Mouse (Mus musculus) liver, embryonic 14 days (tissue): ENCODE measurements around the gene Clec4b1. TPM values are rescaled to one million over a fixed set of nuclear protein-coding genes. Genes with fewer than 3 reads are reported as not detected.

Experiments used
- polyA plus RNA-seq: library from polyadenylated mRNA; depleted of rRNA; stranded (reverse); fragments of >200 nt; gene quantifications from 2 replicates; pipeline ENCODE4 v1.2.3, GENCODE M21; 2012; rRNA removed

The Clec4b1 gene
- 0.07 TPM in 1 of 2 replicates, not detected in the other for polyA plus RNA-seq

DNA sequence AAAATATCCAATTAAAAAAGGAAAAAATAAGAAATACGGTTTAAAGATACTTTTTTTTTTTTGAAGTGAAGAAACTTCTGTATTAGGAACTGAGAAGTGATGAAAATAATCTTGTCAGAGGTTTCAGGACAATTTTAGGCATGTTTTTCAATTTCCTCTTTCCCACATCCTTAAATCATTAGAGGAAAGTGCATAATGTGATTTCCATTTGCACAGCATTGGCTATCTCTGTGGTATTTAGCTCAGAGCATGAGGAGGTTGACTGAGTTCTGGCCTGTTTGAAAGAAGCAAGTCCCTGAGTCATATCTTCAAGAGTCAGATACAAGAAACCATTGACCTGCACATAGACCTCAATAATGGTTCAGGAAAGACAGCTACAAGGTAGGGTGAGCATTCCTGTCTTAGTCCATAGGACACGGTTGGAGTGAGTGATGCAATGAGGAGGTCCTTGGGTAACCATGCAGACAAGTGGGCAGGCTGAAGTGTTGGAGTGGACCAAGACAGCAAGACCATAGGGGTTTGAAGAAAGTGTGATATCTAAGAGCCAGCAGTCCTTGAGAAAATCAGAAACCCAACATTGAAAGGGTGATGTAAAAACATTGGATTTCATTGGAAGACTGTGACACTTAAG is at the start of gene Clec4b1:
Clec4b1 (plus strand) TSS at position 221 of the 631 bp plus-strand sequence.

DNA sequence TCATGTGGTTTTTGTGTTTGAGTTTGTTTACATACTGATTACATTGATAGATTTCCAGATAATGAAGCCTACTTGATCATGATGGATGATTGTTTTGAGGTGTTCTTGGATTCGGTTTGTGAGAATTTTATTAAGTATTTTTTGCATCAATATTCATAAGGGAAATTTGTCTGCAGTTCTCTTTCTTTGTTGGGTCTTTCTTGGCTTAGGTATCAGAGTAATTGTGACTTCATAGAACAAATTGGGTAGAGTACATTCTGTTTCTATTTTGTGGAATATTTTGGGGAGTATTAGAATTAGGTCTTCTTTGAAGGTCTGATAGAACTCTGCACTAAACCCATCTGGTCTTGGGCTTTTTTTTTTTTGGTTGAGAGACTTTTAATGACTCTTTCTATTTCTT is 56.4 kb downstream of the Clec4b1 start, which contains the start of gene Clec4a2:
Clec4a2 (plus strand) TSS at position 301 of the 400 bp plus-strand sequence.

Other genes with a start within 250 kb of the Clec4b1 start
- 8.7 and 10.6 TPM in 2 replicates for gene Slc2a3, start 248.3 kb upstream of the Clec4b1 start, polyA plus RNA-seq
- gene Foxj2, start 230.0 kb upstream of the Clec4b1 start, polyA plus RNA-seq, result 1.1 and 1.6 TPM in 2 replicates
- 0.50 and 0.66 TPM in 2 replicates for gene C3ar1, start 193.8 kb upstream of the Clec4b1 start, polyA plus RNA-seq
- 12.9 and 16.1 TPM in 2 replicates for gene Necap1, start 175.5 kb upstream of the Clec4b1 start, polyA plus RNA-seq
- 1.8 and 3.7 TPM in 2 replicates for gene Clec4a1, start 128.1 kb upstream of the Clec4b1 start, polyA plus RNA-seq
- gene Clec4a3, start 97.4 kb upstream of the Clec4b1 start, polyA plus RNA-seq, result 0.79 and 1.5 TPM in 2 replicates
- gene Clec4a4, start 59.6 kb upstream of the Clec4b1 start, polyA plus RNA-seq, result not detected in 2 replicates
- 2.6 and 4.5 TPM in 2 replicates for gene Clec4a2, start 56.5 kb downstream of the Clec4b1 start, polyA plus RNA-seq
- 0.09 and 0.12 TPM in 2 replicates for gene Clec4b2, start 122.9 kb downstream of the Clec4b1 start, polyA plus RNA-seq
- gene Clec4n, start 179.9 kb downstream of the Clec4b1 start, polyA plus RNA-seq, result 5.4 and 7.8 TPM in 2 replicates
- 0.44 and 0.51 TPM in 2 replicates for gene Clec4d, start 212.1 kb downstream of the Clec4b1 start, polyA plus RNA-seq
- gene Clec4e, start 239.9 kb downstream of the Clec4b1 start, polyA plus RNA-seq, result 0.48 TPM in 2 replicates